Mouse (Mus musculus): ENCODE results near the gene Wfdc11. TPM values are rescaled to one million over a fixed set of nuclear protein-coding genes. Genes with fewer than 3 reads are reported as not detected.
"Not testable (repeated sequence)": the region's sequence is repeated elsewhere in the genome, so short reads cannot be mapped to it uniquely, and the experiment has no call there.

The Wfdc11 gene
- polyA plus RNA-seq (2012; rRNA removed) = not detected in 2 replicates
- not detected in 2 replicates for polyA plus RNA-seq (2014; fragmentation: Nextera tagmentation; extraction: Ambion mirVana)

GRCm38 (mm10) chr2:164673987-164674386 is at the start of gene Wfdc11:
Gene Wfdc11 (minus strand): TSS chr2:164674087.
- TF ChIP-seq POLR2A (IDR thresholded peaks at IDR 0.05; ENCODE audit: borderline replicate concordance, extremely low read depth, insufficient read depth, insufficient read length) = no peak
- ATAC-seq (ENCODE audit: low FRiP score, low read depth) (no peak), DNase-seq (ENCODE audit: low spot score) (no peak)
- H3K9me3 ChIP-seq (ENCODE audit: control insufficient read depth, low read length) = no peaks in the 10 kb centered on the region
- no peak within 1 kb of the TSS for H3K4me2 ChIP-seq (replicated peaks; ENCODE audit: low read depth, low read length, severe bottlenecking)
- H3K27me3 ChIP-seq (ENCODE audit: control insufficient read depth, insufficient read depth, low read length) = no peaks in the 10 kb centered on the region
- H3K27ac ChIP-seq (replicated peaks; ENCODE audit: low read depth, low read length) = no peak within 1 kb of the TSS
- H3K4me3 ChIP-seq (replicated peaks; ENCODE audit: low read length) = no peak within 1 kb of the TSS
- H3K36me3 ChIP-seq (ENCODE audit: control insufficient read depth, insufficient read depth, low read length) = no peaks in the 10 kb centered on the region
- H3K9ac ChIP-seq (ENCODE audit: low read depth, low read length, severe bottlenecking) = no peak within 1 kb of the TSS
- 67% methylated on average over 7 of the region's 7 CpGs for WGBS
- H3K4me1 ChIP-seq (ENCODE audit: control insufficient read depth, insufficient read depth, low read length) = no peaks in the 10 kb centered on the region

GRCm38 (mm10) chr2:164723276-164723675 is 49.4 kb upstream of the Wfdc11 start:
- H3K36me3 ChIP-seq (ENCODE audit: control insufficient read depth, insufficient read depth, low read length) = no peaks in the 10 kb centered on the region
- H3K9me3 ChIP-seq (ENCODE audit: control insufficient read depth, low read length) = no peaks in the 10 kb centered on the region
- 69% methylated on average over 4 of the region's 4 CpGs for WGBS
- no peak for DNase-seq (ENCODE audit: low spot score)
- H3K9ac ChIP-seq (ENCODE audit: low read depth, low read length, severe bottlenecking) = no peak overlapping the region
- H3K27ac ChIP-seq (replicated peaks; ENCODE audit: low read depth, low read length) = no peak overlapping the region
- no peak overlapping the region for H3K4me2 ChIP-seq (replicated peaks; ENCODE audit: low read depth, low read length, severe bottlenecking)
- no peaks in the 10 kb centered on the region for H3K27me3 ChIP-seq (ENCODE audit: control insufficient read depth, insufficient read depth, low read length)
- no peak overlapping the region for H3K4me3 ChIP-seq (replicated peaks; ENCODE audit: low read length)
- ATAC-seq (ENCODE audit: low FRiP score, low read depth) = no peak
- no peak for TF ChIP-seq POLR2A (IDR thresholded peaks at IDR 0.05; ENCODE audit: borderline replicate concordance, extremely low read depth, insufficient read depth, insufficient read length)
- H3K4me1 ChIP-seq (ENCODE audit: control insufficient read depth, insufficient read depth, low read length) = no peaks in the 10 kb centered on the region

GRCm38 (mm10) chr2:164716194-164716786 is 42.4 kb upstream of the Wfdc11 start:
- not testable (repeated sequence) for H3K9ac ChIP-seq (ENCODE audit: low read depth, low read length, severe bottlenecking); H3K27ac ChIP-seq (replicated peaks; ENCODE audit: low read depth, low read length); H3K4me1 ChIP-seq (ENCODE audit: control insufficient read depth, insufficient read depth, low read length); ATAC-seq (ENCODE audit: low FRiP score, low read depth); H3K27me3 ChIP-seq (ENCODE audit: control insufficient read depth, insufficient read depth, low read length); H3K4me3 ChIP-seq (replicated peaks; ENCODE audit: low read length); H3K4me2 ChIP-seq (replicated peaks; ENCODE audit: low read depth, low read length, severe bottlenecking); H3K9me3 ChIP-seq (ENCODE audit: control insufficient read depth, low read length); H3K36me3 ChIP-seq (ENCODE audit: control insufficient read depth, insufficient read depth, low read length); DNase-seq (ENCODE audit: low spot score)
- WGBS = 94% methylated on average over 19 of the region's 23 CpGs

- Histone ChIP-seq H3K4me1 (ENCODE audit: control insufficient read depth, insufficient read depth, low read length) (no peaks in the 10 kb centered on the region), H3K27me3 (ENCODE audit: control insufficient read depth, insufficient read depth, low read length) (no peaks in the 10 kb centered on the region), H3K4me3 (replicated peaks; ENCODE audit: low read length) (no peak within 1 kb of the TSS), H3K4me2 (replicated peaks; ENCODE audit: low read depth, low read length, severe bottlenecking) (no peak within 1 kb of the TSS), H3K36me3 (ENCODE audit: control insufficient read depth, insufficient read depth, low read length) (no peaks in the 10 kb centered on the region), H3K9ac (ENCODE audit: low read depth, low read length, severe bottlenecking) (no peak within 1 kb of the TSS), H3K27ac (replicated peaks; ENCODE audit: low read depth, low read length) (no peak within 1 kb of the TSS), H3K9me3 (ENCODE audit: control insufficient read depth, low read length) (no peaks in the 10 kb centered on the region)
- ATAC-seq (ENCODE audit: low FRiP score, low read depth) (no peak), DNase-seq (ENCODE audit: low spot score) (no peak)
- no peak for TF ChIP-seq POLR2A (IDR thresholded peaks at IDR 0.05; ENCODE audit: borderline replicate concordance, extremely low read depth, insufficient read depth, insufficient read length)
- 76% methylated on average over 6 of the region's 6 CpGs for WGBS
Observed at GRCm38 (mm10) chr2:164715005-164715404, 41.1 kb upstream of the Wfdc11 start, which contains the start of gene Spint5. Gene Spint5 (plus strand): TSS chr2:164715305.

GRCm38 (mm10) chr2:164705991-164706390 is 32.1 kb upstream of the Wfdc11 start:
- Histone ChIP-seq H3K4me2 (replicated peaks; ENCODE audit: low read depth, low read length, severe bottlenecking) (no peak overlapping the region), H3K4me1 (ENCODE audit: control insufficient read depth, insufficient read depth, low read length) (no peaks in the 10 kb centered on the region), H3K27ac (replicated peaks; ENCODE audit: low read depth, low read length) (no peak overlapping the region), H3K9me3 (ENCODE audit: control insufficient read depth, low read length) (no peaks in the 10 kb centered on the region), H3K36me3 (ENCODE audit: control insufficient read depth, insufficient read depth, low read length) (no peaks in the 10 kb centered on the region), H3K4me3 (replicated peaks; ENCODE audit: low read length) (no peak overlapping the region), H3K27me3 (ENCODE audit: control insufficient read depth, insufficient read depth, low read length) (no peaks in the 10 kb centered on the region), H3K9ac (ENCODE audit: low read depth, low read length, severe bottlenecking) (no peak overlapping the region)
- no peak for DNase-seq (ENCODE audit: low spot score)
- ATAC-seq (ENCODE audit: low FRiP score, low read depth) = no peak
- 88% methylated on average over 14 of the region's 14 CpGs for WGBS
- no peak for TF ChIP-seq POLR2A (IDR thresholded peaks at IDR 0.05; ENCODE audit: borderline replicate concordance, extremely low read depth, insufficient read depth, insufficient read length)

All from limb, embryonic 14.5 days (tissue).